Mouse (Mus musculus) testis, adult 10 weeks (tissue): Measurements from ENCODE around the gene Sdhc. TPM values are rescaled to one million over a fixed set of nuclear protein-coding genes. Genes with fewer than 3 reads are reported as not detected.

Source experiments
- polyA plus RNA-seq: library from polyadenylated mRNA; stranded (reverse); fragments of 350-450 nt; fragmentation: Illumina TruSeq; extraction: RNeasy Lipid Tissue Mini Kit (QIAGEN cat#74804); gene quantifications from one replicate; pipeline ENCODE4 v1.2.3, GENCODE M21; 2014; ENCODE audit warnings: low read depth, low replicate concordance

Gene Sdhc
- 19.0 TPM for polyA plus RNA-seq

DNA sequence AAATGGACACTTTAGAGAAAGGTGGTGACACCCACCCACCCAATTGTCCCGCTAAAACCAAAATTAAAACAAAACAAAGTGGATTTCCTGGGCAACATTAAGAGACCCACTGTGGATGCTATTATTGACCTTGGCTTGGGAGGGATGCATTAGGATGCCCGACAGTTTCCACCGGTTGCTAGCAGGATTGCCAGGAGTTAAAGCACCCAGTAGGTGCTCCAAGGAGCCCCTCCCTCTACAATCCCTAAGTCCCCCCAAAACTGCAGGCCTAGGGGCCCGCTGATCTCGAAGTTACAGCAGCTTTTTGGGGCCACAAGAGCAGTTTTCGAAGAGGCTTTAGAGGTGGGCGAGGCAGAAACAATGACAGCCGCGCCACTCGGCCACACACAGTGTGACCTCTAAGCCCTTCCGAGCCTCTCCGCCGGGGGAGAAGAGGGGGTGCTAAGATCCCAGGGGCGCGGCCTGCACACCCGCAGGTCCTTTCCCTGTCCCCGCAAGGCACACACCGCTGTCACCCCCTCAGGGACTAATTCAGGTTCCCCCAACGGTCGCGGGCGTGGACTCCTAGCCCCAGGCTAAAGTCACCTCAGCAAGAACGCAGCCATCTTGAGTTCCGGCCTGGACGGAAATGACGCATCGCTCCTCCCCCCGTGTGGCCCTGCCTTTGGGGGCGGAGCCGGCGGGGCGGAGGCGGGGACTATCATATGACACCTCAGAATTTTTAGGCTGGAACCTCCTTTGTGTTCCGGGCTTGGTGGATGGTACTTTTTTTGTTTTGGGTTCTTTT, at the start of gene Sdhc, which contains the start of gene Mpz:
Gene Sdhc (minus strand): TSS at position 630 of the 787 bp plus-strand sequence.
Gene Mpz (plus strand): TSS at position 738 of the 787 bp plus-strand sequence.

DNA sequence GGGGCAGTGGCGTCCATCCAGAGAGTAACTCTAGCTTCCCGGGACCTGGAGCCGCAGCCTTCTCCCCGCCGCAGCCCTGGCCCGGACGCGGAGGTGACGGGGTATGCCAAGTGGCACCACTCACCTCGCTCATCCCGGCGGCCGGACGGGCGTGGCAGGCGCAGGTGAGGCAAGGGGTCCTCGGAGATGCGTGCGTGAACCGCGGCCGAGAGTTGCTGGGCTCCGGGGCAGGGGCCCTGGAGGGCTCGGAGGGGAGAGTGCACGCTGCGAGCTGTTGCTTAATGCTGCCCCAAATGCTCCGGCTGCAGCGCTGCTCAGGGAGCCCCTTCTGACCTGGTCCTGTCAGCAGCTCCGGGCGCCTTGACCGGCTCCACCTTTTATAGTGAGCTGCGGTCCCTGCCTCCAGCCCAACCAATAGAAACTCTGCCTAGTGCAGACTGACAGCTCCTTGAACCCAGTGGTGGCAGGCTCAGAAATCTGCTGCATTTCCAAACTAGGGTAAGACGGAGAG, 45.5 kb upstream of the Sdhc start, which contains the start of gene Pcp4l1:
Gene Pcp4l1 (minus strand): TSS at position 382 of the 511 bp plus-strand sequence.

DNA sequence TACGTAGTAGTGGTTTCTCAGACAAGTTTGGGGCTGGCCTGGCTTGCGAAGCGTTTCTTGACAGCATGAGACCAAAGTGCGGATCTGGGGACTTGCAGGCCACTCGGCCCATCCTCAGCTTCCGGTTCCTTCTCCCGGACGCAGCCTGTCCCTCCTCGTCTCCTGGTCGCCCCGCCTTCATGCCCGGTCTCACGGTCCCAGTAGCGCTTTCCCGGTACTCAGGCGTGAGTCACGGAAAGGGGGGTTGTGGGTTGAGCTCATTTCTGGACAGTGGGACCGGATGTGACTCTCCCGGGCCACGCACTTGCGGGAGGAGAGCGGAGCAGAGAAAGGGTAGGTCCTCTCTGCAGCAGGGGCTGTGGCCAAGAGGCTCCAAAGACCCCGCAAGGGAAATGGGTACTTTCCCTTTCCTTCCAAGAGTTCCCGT, 36.5 kb downstream of the Sdhc start, which contains the start of gene Cfap126:
Gene Cfap126 (plus strand): TSS at position 46 of the 427 bp plus-strand sequence.

Other genes starting within 250 kb of the Sdhc start
- not detected for gene Fcrlb, start 237.7 kb downstream of the Sdhc start, polyA plus RNA-seq
- 1.7 TPM for gene Fcrla, start 223.0 kb downstream of the Sdhc start, polyA plus RNA-seq
- gene Fcgr2b, start 174.1 kb downstream of the Sdhc start, polyA plus RNA-seq, result 11.1 TPM
- not detected for gene Fcgr4, start 131.7 kb downstream of the Sdhc start, polyA plus RNA-seq
- gene Fcgr3, start 85.7 kb downstream of the Sdhc start, polyA plus RNA-seq, result 24.2 TPM
- 111 TPM for gene Cfap126, start 36.7 kb downstream of the Sdhc start, polyA plus RNA-seq
- gene Mpz, start 108 bp upstream of the Sdhc start, polyA plus RNA-seq, result 0.17 TPM
- gene Pcp4l1, start 45.7 kb upstream of the Sdhc start, polyA plus RNA-seq, result 3.0 TPM
- gene Nr1i3, start 63.4 kb upstream of the Sdhc start, polyA plus RNA-seq, result not detected
- gene Tomm40l, start 71.9 kb upstream of the Sdhc start, polyA plus RNA-seq, result 1.5 TPM
- 1.5 TPM for gene Apoa2, start 74.5 kb upstream of the Sdhc start, polyA plus RNA-seq
- 7.2 TPM for gene Fcer1g, start 83.8 kb upstream of the Sdhc start, polyA plus RNA-seq
- 0.15 TPM for gene Adamts4, start 99.8 kb upstream of the Sdhc start, polyA plus RNA-seq
- 30.8 TPM for gene Ndufs2, start 100.8 kb upstream of the Sdhc start, polyA plus RNA-seq
- gene B4galt3, start 119.7 kb upstream of the Sdhc start, polyA plus RNA-seq, result 3.2 TPM
- gene Ppox, start 130.6 kb upstream of the Sdhc start, polyA plus RNA-seq, result 0.87 TPM
- gene Usp21, start 137.4 kb upstream of the Sdhc start, polyA plus RNA-seq, result 16.5 TPM
- gene Ufc1, start 144.4 kb upstream of the Sdhc start, polyA plus RNA-seq, result 38.4 TPM
- gene Dedd, start 178.5 kb upstream of the Sdhc start, polyA plus RNA-seq, result 31.5 TPM
- 30.3 TPM for gene Nit1, start 195.0 kb upstream of the Sdhc start, polyA plus RNA-seq
- gene Pfdn2, start 195.1 kb upstream of the Sdhc start, polyA plus RNA-seq, result 9.8 TPM
- gene Klhdc9, start 210.2 kb upstream of the Sdhc start, polyA plus RNA-seq, result 0.91 TPM
- gene Nectin4, start 219.5 kb upstream of the Sdhc start, polyA plus RNA-seq, result 0.74 TPM
- gene Arhgap30, start 238.4 kb upstream of the Sdhc start, polyA plus RNA-seq, result 10.2 TPM